Mouse (Mus musculus) erythroblast, embryonic 14.5 days (primary cell): ENCODE measurements around the gene Coro2a.
"Not testable (repeated sequence)": the region's sequence is repeated elsewhere in the genome, so short reads cannot be mapped to it uniquely, and the experiment has no call there.

Experiments
- GATA1 ChIP-seq: IDR thresholded peaks from 2 replicates; pipeline ENCODE4 v1.6.1; 2012; ENCODE audit warnings: low read length, inconsistent platforms, mixed read lengths
- TAL1 ChIP-seq: IDR thresholded peaks from 3 replicates; pipeline ENCODE4 v1.6.1; 2012; ENCODE audit warnings: low read length, inconsistent platforms, mixed read lengths

- TF ChIP-seq GATA1, TAL1: not testable (repeated sequence)
These were observed 26.3 kb downstream of the Coro2a start for GRCm38 (mm10) chr4:46575509-46576284.
